Mouse (Mus musculus): ENCODE results near the gene Tln2. TPM values are rescaled to one million over a fixed set of nuclear protein-coding genes. Genes with fewer than 3 reads are reported as not detected.

Tln2 gene
- polyA plus RNA-seq, 1 experiment from 2014 or later = 27.6 TPM

GRCm38 (mm10) chr9:67354356-67354755, 205.1 kb downstream of the Tln2 start:
- no peak for DNase-seq (ENCODE audit: low spot score)
- Histone ChIP-seq H3K4me1 (replicated peaks; ENCODE audit: control insufficient read depth, insufficient read depth, low read length) (no peaks in the 10 kb centered on the region), H3K27ac (ENCODE audit: low read depth) (no peak overlapping the region), H3K27me3 (replicated peaks; ENCODE audit: control insufficient read depth, insufficient read depth, low read length) (no peaks in the 10 kb centered on the region), H3K9me3 (ENCODE audit: control insufficient read depth, low read length) (0 out of 2 replicates have a peak, but pooled peaks cover 4% of the 10 kb centered on the region), H3K4me2 (ENCODE audit: low read length) (no peak overlapping the region), H3K9ac (ENCODE audit: low read length) (no peak overlapping the region), H3K4me3 (ENCODE audit: low read depth, low read length) (no peak overlapping the region), H3K36me3 (ENCODE audit: control insufficient read depth, insufficient read depth, low read length) (peaks cover 6% of the 10 kb centered on the region; the same call in 1 of the 2 replicates)
- ATAC-seq (replicated peaks; ENCODE audit: low FRiP score, low TSS enrichment, low read depth) = no peak
- WGBS = 89% methylated on average over 14 of the region's 14 CpGs

- Histone ChIP-seq H3K27ac (ENCODE audit: low read depth) (no peak overlapping the region), H3K9ac (ENCODE audit: low read length) (no peak overlapping the region), H3K27me3 (replicated peaks; ENCODE audit: control insufficient read depth, insufficient read depth, low read length) (no peaks in the 10 kb centered on the region), H3K4me2 (ENCODE audit: low read length) (no peak overlapping the region), H3K9me3 (ENCODE audit: control insufficient read depth, low read length) (0 out of 2 replicates have a peak, but pooled peaks cover 4% of the 10 kb centered on the region), H3K4me3 (ENCODE audit: low read depth, low read length) (no peak overlapping the region), H3K4me1 (replicated peaks; ENCODE audit: control insufficient read depth, insufficient read depth, low read length) (no peaks in the 10 kb centered on the region), H3K36me3 (ENCODE audit: control insufficient read depth, insufficient read depth, low read length) (peaks cover 6% of the 10 kb centered on the region; the same call in 1 of the 2 replicates)
- 75% methylated on average over 7 of the region's 7 CpGs for WGBS
- ATAC-seq (replicated peaks; ENCODE audit: low FRiP score, low TSS enrichment, low read depth) (no peak), DNase-seq (ENCODE audit: low spot score) (no peak)
Measured at GRCm38 (mm10) chr9:67353365-67353764, 206.1 kb downstream of the Tln2 start.

DNA sequence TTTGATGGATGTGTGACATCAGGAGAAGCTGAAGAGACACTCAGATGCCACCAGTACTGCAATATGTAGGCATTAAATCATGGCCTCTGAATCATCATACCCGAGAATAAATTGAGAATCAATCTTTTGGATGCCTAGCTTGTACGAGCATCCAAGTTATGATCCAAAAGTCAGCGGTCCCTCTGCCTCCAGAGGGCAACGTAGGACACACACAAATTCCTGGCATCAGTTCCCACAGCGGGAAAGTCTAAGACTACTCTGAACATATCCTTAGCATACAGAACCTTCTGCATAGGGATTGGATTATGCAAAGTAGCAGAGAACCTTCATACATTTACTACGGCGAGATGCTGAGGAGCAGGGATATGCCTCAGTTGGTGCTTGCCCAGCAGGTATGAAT, 210.5 kb downstream of the Tln2 start:
- no peak overlapping the region for H3K4me2 ChIP-seq (ENCODE audit: low read length)
- H3K9ac ChIP-seq (ENCODE audit: low read length) = no peak overlapping the region
- 81% methylated on average over 7 of the region's 7 CpGs for WGBS
- no peak overlapping the region for H3K4me3 ChIP-seq (ENCODE audit: low read depth, low read length)
- H3K9me3 ChIP-seq (ENCODE audit: control insufficient read depth, low read length) = no peaks in the 10 kb centered on the region
- H3K4me1 ChIP-seq (replicated peaks; ENCODE audit: control insufficient read depth, insufficient read depth, low read length) = no peaks in the 10 kb centered on the region
- ATAC-seq (replicated peaks; ENCODE audit: low FRiP score, low TSS enrichment, low read depth) = no peak
- H3K27ac ChIP-seq (ENCODE audit: low read depth) = no peak overlapping the region
- no peaks in the 10 kb centered on the region for H3K27me3 ChIP-seq (replicated peaks; ENCODE audit: control insufficient read depth, insufficient read depth, low read length)
- DNase-seq (ENCODE audit: low spot score) = no peak
- H3K36me3 ChIP-seq (ENCODE audit: control insufficient read depth, insufficient read depth, low read length) = peaks cover 3% of the 10 kb centered on the region; the same call in 1 of the 2 replicates

- ATAC-seq (replicated peaks; ENCODE audit: low FRiP score, low TSS enrichment, low read depth) (no peak), DNase-seq (ENCODE audit: low spot score) (no peak)
- Histone ChIP-seq H3K9ac (ENCODE audit: low read length) (no peak overlapping the region), H3K27ac (ENCODE audit: low read depth) (no peak overlapping the region), H3K4me1 (replicated peaks; ENCODE audit: control insufficient read depth, insufficient read depth, low read length) (no peaks in the 10 kb centered on the region), H3K9me3 (ENCODE audit: control insufficient read depth, low read length) (no peaks in the 10 kb centered on the region), H3K27me3 (replicated peaks; ENCODE audit: control insufficient read depth, insufficient read depth, low read length) (no peaks in the 10 kb centered on the region), H3K36me3 (ENCODE audit: control insufficient read depth, insufficient read depth, low read length) (peaks cover 11% of the 10 kb centered on the region; the same call in 1 of the 2 replicates), H3K4me2 (ENCODE audit: low read length) (no peak overlapping the region), H3K4me3 (ENCODE audit: low read depth, low read length) (no peak overlapping the region)
- WGBS = 94% methylated on average over 5 of the region's 5 CpGs
Measured at GRCm38 (mm10) chr9:67347184-67347583, 212.3 kb downstream of the Tln2 start.

GRCm38 (mm10) chr9:67331281-67331680, 228.2 kb downstream of the Tln2 start:
- 81% methylated on average over 3 of the region's 3 CpGs for WGBS
- no peak overlapping the region for H3K4me3 ChIP-seq (ENCODE audit: low read depth, low read length)
- H3K4me2 ChIP-seq (ENCODE audit: low read length) = no peak overlapping the region
- ATAC-seq (replicated peaks; ENCODE audit: low FRiP score, low TSS enrichment, low read depth) (no peak), DNase-seq (ENCODE audit: low spot score) (no peak)
- no peaks in the 10 kb centered on the region for H3K9me3 ChIP-seq (ENCODE audit: control insufficient read depth, low read length)
- H3K27me3 ChIP-seq (replicated peaks; ENCODE audit: control insufficient read depth, insufficient read depth, low read length) = no peaks in the 10 kb centered on the region
- H3K9ac ChIP-seq (ENCODE audit: low read length) = no peak overlapping the region
- H3K36me3 ChIP-seq (ENCODE audit: control insufficient read depth, insufficient read depth, low read length) = no peaks in the 10 kb centered on the region
- H3K27ac ChIP-seq (ENCODE audit: low read depth) = no peak overlapping the region
- H3K4me1 ChIP-seq (replicated peaks; ENCODE audit: control insufficient read depth, insufficient read depth, low read length) = 0 out of 2 replicates have a peak, but pooled peaks cover 4% of the 10 kb centered on the region

- no peak for DNase-seq (ENCODE audit: low spot score)
- no peak overlapping the region for H3K4me2 ChIP-seq (ENCODE audit: low read length)
- H3K27ac ChIP-seq (ENCODE audit: low read depth) = no peak overlapping the region
- H3K9ac ChIP-seq (ENCODE audit: low read length) = no peak overlapping the region
- no peaks in the 10 kb centered on the region for H3K9me3 ChIP-seq (ENCODE audit: control insufficient read depth, low read length)
- no peaks in the 10 kb centered on the region for H3K36me3 ChIP-seq (ENCODE audit: control insufficient read depth, insufficient read depth, low read length)
- H3K27me3 ChIP-seq (replicated peaks; ENCODE audit: control insufficient read depth, insufficient read depth, low read length) = no peaks in the 10 kb centered on the region
- ATAC-seq (replicated peaks; ENCODE audit: low FRiP score, low TSS enrichment, low read depth) = no peak
- 0 out of 2 replicates have a peak, but pooled peaks cover 4% of the 10 kb centered on the region for H3K4me1 ChIP-seq (replicated peaks; ENCODE audit: control insufficient read depth, insufficient read depth, low read length)
- H3K4me3 ChIP-seq (ENCODE audit: low read depth, low read length) = no peak overlapping the region
- 84% methylated on average over 3 of the region's 3 CpGs for WGBS
Measured at GRCm38 (mm10) chr9:67328451-67328850, 231.1 kb downstream of the Tln2 start.

DNA sequence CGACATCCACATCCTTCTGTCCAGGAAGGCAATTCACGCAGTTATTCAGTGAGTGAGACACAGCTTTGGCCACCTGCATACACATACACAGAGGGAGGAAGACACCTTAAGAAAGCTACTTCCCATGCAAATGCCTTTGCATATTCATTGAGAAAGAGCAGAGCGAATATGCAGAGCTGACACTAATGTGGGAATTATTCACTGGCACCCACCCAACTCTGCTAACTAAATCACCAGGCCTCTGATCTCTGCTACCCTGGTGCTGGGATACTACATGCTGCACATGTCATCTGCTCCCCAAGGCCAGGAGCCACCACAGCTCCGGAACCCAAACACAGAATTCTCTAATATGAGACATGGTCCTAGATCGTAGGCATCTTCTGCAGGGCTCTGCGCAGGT, 237.6 kb downstream of the Tln2 start:
- ATAC-seq (replicated peaks; ENCODE audit: low FRiP score, low TSS enrichment, low read depth) = no peak
- no peaks in the 10 kb centered on the region for H3K36me3 ChIP-seq (ENCODE audit: control insufficient read depth, insufficient read depth, low read length)
- H3K9ac ChIP-seq (ENCODE audit: low read length) = no peak overlapping the region
- H3K4me1 ChIP-seq (replicated peaks; ENCODE audit: control insufficient read depth, insufficient read depth, low read length) = no peaks in the 10 kb centered on the region
- no peaks in the 10 kb centered on the region for H3K27me3 ChIP-seq (replicated peaks; ENCODE audit: control insufficient read depth, insufficient read depth, low read length)
- H3K4me2 ChIP-seq (ENCODE audit: low read length) = no peak overlapping the region
- WGBS = 91% methylated on average over 6 of the region's 6 CpGs
- H3K9me3 ChIP-seq (ENCODE audit: control insufficient read depth, low read length) = no peaks in the 10 kb centered on the region
- H3K4me3 ChIP-seq (ENCODE audit: low read depth, low read length) = no peak overlapping the region
- H3K27ac ChIP-seq (ENCODE audit: low read depth) = no peak overlapping the region
- DNase-seq (ENCODE audit: low spot score) = no peak

- no peaks in the 10 kb centered on the region for H3K4me1 ChIP-seq (replicated peaks; ENCODE audit: control insufficient read depth, insufficient read depth, low read length)
- DNase-seq (ENCODE audit: low spot score) = peak; percentile 74
- no peak overlapping the region for H3K4me3 ChIP-seq (ENCODE audit: low read depth, low read length)
- ATAC-seq (replicated peaks; ENCODE audit: low FRiP score, low TSS enrichment, low read depth) = no peak
- H3K27me3 ChIP-seq (replicated peaks; ENCODE audit: control insufficient read depth, insufficient read depth, low read length) = no peaks in the 10 kb centered on the region
- H3K4me2 ChIP-seq (ENCODE audit: low read length) = no peak overlapping the region
- no peak overlapping the region for H3K27ac ChIP-seq (ENCODE audit: low read depth)
- no peak overlapping the region for H3K9ac ChIP-seq (ENCODE audit: low read length)
- 2% methylated on average over 3 of the region's 3 CpGs for WGBS
- H3K9me3 ChIP-seq (ENCODE audit: control insufficient read depth, low read length) = no peaks in the 10 kb centered on the region
- peaks cover 8% of the 10 kb centered on the region; the same call in 1 of the 2 replicates for H3K36me3 ChIP-seq (ENCODE audit: control insufficient read depth, insufficient read depth, low read length)
Measured at GRCm38 (mm10) chr9:67315356-67315755, 244.1 kb downstream of the Tln2 start.

- no peaks in the 10 kb centered on the region for H3K9me3 ChIP-seq (ENCODE audit: control insufficient read depth, low read length)
- H3K4me1 ChIP-seq (replicated peaks; ENCODE audit: control insufficient read depth, insufficient read depth, low read length) = no peaks in the 10 kb centered on the region
- WGBS = 87% methylated on average over 6 of the region's 6 CpGs
- H3K27ac ChIP-seq (ENCODE audit: low read depth) = no peak overlapping the region
- no peak overlapping the region for H3K4me2 ChIP-seq (ENCODE audit: low read length)
- no peak overlapping the region for H3K9ac ChIP-seq (ENCODE audit: low read length)
- H3K4me3 ChIP-seq (ENCODE audit: low read depth, low read length) = no peak overlapping the region
- no peaks in the 10 kb centered on the region for H3K27me3 ChIP-seq (replicated peaks; ENCODE audit: control insufficient read depth, insufficient read depth, low read length)
- DNase-seq (ENCODE audit: low spot score) = no peak
- H3K36me3 ChIP-seq (ENCODE audit: control insufficient read depth, insufficient read depth, low read length) = peaks cover 8% of the 10 kb centered on the region; the same call in 1 of the 2 replicates
- ATAC-seq (replicated peaks; ENCODE audit: low FRiP score, low TSS enrichment, low read depth) = no peak
Measured at GRCm38 (mm10) chr9:67304992-67305391, 254.5 kb downstream of the Tln2 start.

Data from intestine, embryonic 14.5 days (tissue).